Mouse (Mus musculus) Patski (cell line): ENCODE data around the gene Dnajc22. TPM values are rescaled to one million over a fixed set of nuclear protein-coding genes. Genes with fewer than 3 reads are reported as not detected.
"Not testable (repeated sequence)": the region's sequence is repeated elsewhere in the genome, so short reads cannot be mapped to it uniquely, and the experiment has no call there.

Experiments used
- ATAC-seq: fragments of 100-300 bp; one replicate; pipeline ENCODE4 v1.8.0; 2021
- CTCF ChIA-PET: fragments of 350-600 bp; sonication (Branson Sonifier 250); formaldehyde crosslinking; loops from one replicate; lab custom pipeline; 2022; ENCODE audit warnings: inconsistent platforms; lab: Charles Lee
- POLR2A ChIA-PET: fragments of 350-600 bp; sonication (Branson Sonifier 250); formaldehyde crosslinking; loops from one replicate; lab custom pipeline; 2022; ENCODE audit warnings: antibody characterized with exemption, inconsistent platforms; lab: Charles Lee
- DNase-seq: peaks from one replicate; pipeline ENCODE4 v3.0.0-alpha.2; 2011; ENCODE audit warnings: low read depth, low spot score
- H3K27me3 ChIP-seq: fragments of 371-371 bp; one replicate; pipeline ENCODE4 v1.5.1; 2021
- CTCF ChIP-seq: fragments of 100-300 bp; IDR thresholded peaks from one replicate; pipeline ENCODE4 v1.5.1; 2021
- in situ Hi-C: fragments of 300-500 bp; cut with MboI; formaldehyde crosslinking; loops from 3 replicates; pipeline ENCODE4 v1.11.1; 2018; ENCODE audit warnings: low pct_unique_long_range_greater_than_20kb, mixed read lengths
- polyA plus RNA-seq: library from polyadenylated mRNA; unstranded; gene quantifications from one replicate; pipeline ENCODE4 v1.2.3, GENCODE M21; 2021

Gene Dnajc22
- 1.9 TPM for polyA plus RNA-seq

DNA sequence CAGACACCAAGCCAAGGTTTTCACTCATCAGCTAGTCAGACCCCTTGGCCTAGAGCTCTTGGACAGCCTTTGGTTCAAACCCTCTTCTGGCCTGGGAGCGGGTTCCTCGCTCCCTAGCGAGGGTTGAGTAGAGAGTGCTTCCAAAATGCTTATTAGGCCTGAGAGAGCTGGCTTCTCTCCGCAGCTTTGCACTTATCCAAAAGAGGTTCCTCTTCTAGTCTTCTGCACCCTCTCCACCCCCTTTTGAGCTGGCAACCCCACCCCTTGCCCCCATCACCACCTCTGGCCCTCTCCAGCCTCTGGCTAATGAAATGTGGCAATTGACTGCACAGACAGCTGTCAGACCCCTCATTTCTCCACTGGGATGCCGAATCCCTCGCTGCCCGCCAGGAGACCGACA is at the start of gene Dnajc22:
Dnajc22 (plus strand) TSS at position 301 of the 400 bp plus-strand sequence.
- ChIA-PET CTCF (interaction anchor here (1.0 kb wide), 1 partner anchor 92 kb away, joined by 4 read pairs; no protein-coding TSS in a partner anchor), POLR2A (no interaction called here)
- no peak for TF ChIP-seq CTCF
- in situ Hi-C loops, result no loop called here
- H3K27me3 ChIP-seq, result no peaks in the 10 kb centered on the region
- ATAC-seq (no peak), DNase-seq (no peak)

- no peak for DNase-seq
- CTCF ChIA-PET, result interaction anchor here (0.8 to 1.3 kb wide), 2 partner anchors 13 to 20 kb away, joined by 3 to 4 read pairs; no protein-coding TSS in a partner anchor
- no peak for ATAC-seq
- TF ChIP-seq CTCF, result no peak
- in situ Hi-C loops, result loop anchor here (5.0 kb wide), 1 partner anchor 67 kb away; no protein-coding TSS in a partner anchor
- no peaks in the 10 kb centered on the region for H3K27me3 ChIP-seq
- POLR2A ChIA-PET, result no interaction called here
These were observed 48.1 kb upstream of the Dnajc22 start for GRCm38 (mm10) chr15:99044854-99045253.

GRCm38 (mm10) chr15:99045734-99046133 is 47.2 kb upstream of the Dnajc22 start:
- in situ Hi-C loops, result loop anchor here (5.0 kb wide), 1 partner anchor 67 kb away; no protein-coding TSS in a partner anchor
- not testable (repeated sequence) for ATAC-seq, DNase-seq, H3K27me3 ChIP-seq
- ChIA-PET POLR2A (interaction anchor here (0.7 kb wide), 1 partner anchor 21 kb away, joined by 4 read pairs; no protein-coding TSS in a partner anchor), CTCF (interaction anchor here (1.3 kb wide), 1 partner anchor 21 kb away, joined by 4 read pairs; no protein-coding TSS in a partner anchor)

DNA sequence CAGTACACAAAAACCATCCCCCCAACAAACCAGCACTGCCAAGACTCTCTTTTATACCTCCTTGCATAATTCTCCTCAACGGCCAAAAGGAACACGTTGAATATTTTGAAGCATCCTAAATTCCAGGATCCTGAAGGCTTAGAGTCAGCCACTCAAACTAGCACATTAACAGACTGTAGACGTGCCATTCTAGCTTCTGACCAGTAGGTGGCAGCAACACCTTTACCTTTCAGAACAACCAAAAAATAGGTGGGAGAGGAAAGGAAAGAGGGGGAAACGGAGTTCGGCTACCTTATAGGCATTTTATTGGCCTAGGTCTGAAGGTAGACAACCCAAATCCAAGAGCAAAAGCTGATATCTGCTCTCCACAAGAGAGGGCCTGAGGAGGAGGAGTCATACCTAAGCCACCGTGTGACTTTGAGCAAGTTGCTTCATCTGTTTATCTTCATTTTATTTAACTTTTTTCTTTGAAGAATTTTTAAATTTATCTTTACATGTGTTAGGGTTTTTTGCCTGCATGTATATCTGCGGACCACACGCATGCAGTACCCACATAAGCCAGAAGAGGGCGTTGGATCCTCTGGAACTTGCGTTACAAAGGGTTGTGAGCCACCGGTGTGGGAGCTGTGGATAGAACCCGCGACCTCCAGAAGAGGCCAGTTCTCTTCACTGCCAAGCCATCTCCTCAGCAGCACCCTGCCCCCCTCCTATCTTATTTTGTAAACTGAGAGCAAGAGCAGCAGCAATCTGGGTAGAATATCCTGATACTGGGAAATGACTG is 43.3 kb upstream of the Dnajc22 start:
- TF ChIP-seq CTCF, result no peak
- ATAC-seq, result no peak
- no peaks in the 10 kb centered on the region for H3K27me3 ChIP-seq
- no peak for DNase-seq
- POLR2A ChIA-PET, result interaction anchor here (0.6 kb wide), 1 partner anchor 47 kb away, joined by 3 read pairs; no protein-coding TSS in a partner anchor
- CTCF ChIA-PET, result interaction anchor here (0.7 to 4.4 kb wide), 19 partner anchors 9 to 216 kb away, joined by 3 to 26 read pairs (median 5); partner anchors contain the start of gene Troap
- in situ Hi-C loops, result loop anchor here (5.0 kb wide), 1 partner anchor 63 kb away; no protein-coding TSS in a partner anchor

- ChIA-PET CTCF (interaction anchor here (1.4 kb wide), 1 partner anchor 27 kb away, joined by 3 read pairs; no protein-coding TSS in a partner anchor), POLR2A (no interaction called here)
- ATAC-seq (no peak), DNase-seq (no peak)
- TF ChIP-seq CTCF, result no peak
- in situ Hi-C loops, result no loop called here
- H3K27me3 ChIP-seq, result no peaks in the 10 kb centered on the region
These were observed 39.6 kb upstream of the Dnajc22 start for GRCm38 (mm10) chr15:99053373-99053772.

- POLR2A ChIA-PET, result interaction anchor here (0.5 to 0.6 kb wide), 2 partner anchors 14 to 230 kb away, joined by 3 read pairs; no protein-coding TSS in a partner anchor
- CTCF ChIA-PET, result interaction anchor here (1.4 to 1.5 kb wide), 2 partner anchors 31 to 44 kb away, joined by 3 read pairs; no protein-coding TSS in a partner anchor
- H3K27me3 ChIP-seq, result no peaks in the 10 kb centered on the region
- no peak for TF ChIP-seq CTCF
- in situ Hi-C loops, result no loop called here
- ATAC-seq (no peak), DNase-seq (no peak)
These were observed 37.9 kb upstream of the Dnajc22 start, which contains the start of gene Prph for GRCm38 (mm10) chr15:99055040-99055439. Prph (plus strand) TSS chr15:99055174.

GRCm38 (mm10) chr15:99055511-99055961 is 37.4 kb upstream of the Dnajc22 start:
- in situ Hi-C loops, result no loop called here
- no peak for TF ChIP-seq CTCF
- ChIA-PET CTCF (interaction anchor here (1.3 to 1.6 kb wide), 4 partner anchors 29 to 43 kb away, joined by 3 to 7 read pairs (median 4); no protein-coding TSS in a partner anchor), POLR2A (interaction anchor here (0.6 to 1.4 kb wide), 2 partner anchors 19 to 229 kb away, joined by 3 read pairs; partner anchors contain the start of gene Troap)
- H3K27me3 ChIP-seq, result no peaks in the 10 kb centered on the region
- DNase-seq (no peak), ATAC-seq (no peak)

GRCm38 (mm10) chr15:99056332-99056731 is 36.6 kb upstream of the Dnajc22 start:
- POLR2A ChIA-PET, result interaction anchor here (1.4 kb wide), 1 partner anchor 18 kb away, joined by 3 read pairs; the partner anchor contains the start of gene Troap
- H3K27me3 ChIP-seq, result no peaks in the 10 kb centered on the region
- DNase-seq (no peak), ATAC-seq (no peak)
- in situ Hi-C loops, result no loop called here
- TF ChIP-seq CTCF, result no peak
- CTCF ChIA-PET, result interaction anchor here (0.6 to 1.6 kb wide), 5 partner anchors 13 to 57 kb away, joined by 3 to 7 read pairs (median 4); no protein-coding TSS in a partner anchor

DNA sequence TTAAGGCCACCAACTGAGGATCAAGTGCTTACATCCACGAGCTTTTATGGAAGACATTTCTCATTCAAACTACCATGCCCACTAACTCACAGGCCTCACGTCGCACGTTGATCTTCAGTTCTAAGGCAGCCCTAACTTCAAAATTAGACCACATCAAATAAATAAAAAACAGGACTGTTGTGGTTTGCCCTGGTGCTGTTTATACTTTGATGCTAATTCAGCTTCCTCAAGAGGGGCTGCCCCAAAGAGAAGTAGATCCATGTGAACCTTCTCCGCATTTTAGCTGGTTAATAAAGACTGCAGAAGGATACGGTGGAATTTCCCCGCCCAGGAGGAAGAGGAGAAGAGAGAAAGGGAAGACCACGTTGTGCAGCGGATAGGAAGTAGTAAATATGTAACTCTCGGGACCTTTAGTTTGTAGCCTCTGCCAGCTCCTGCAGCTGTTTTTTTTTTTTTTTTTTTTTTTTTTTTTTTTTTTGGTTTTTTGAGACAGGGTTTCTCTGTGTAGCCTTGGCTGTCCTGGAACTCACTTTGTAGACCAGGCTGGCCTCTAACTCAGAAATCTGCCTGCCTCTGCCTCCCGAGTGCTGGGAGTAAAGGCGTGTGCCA is 27.3 kb upstream of the Dnajc22 start:
- no peak for ATAC-seq
- TF ChIP-seq CTCF, result no peak
- ChIA-PET CTCF (interaction anchor here (1.1 kb wide), 1 partner anchor 17 kb away, joined by 3 read pairs; no protein-coding TSS in a partner anchor), POLR2A (no interaction called here)
- DNase-seq, result no peak
- in situ Hi-C loops, result no loop called here
- H3K27me3 ChIP-seq, result peaks cover 3% of the 10 kb centered on the region

GRCm38 (mm10) chr15:99071988-99072387 is 21.0 kb upstream of the Dnajc22 start:
- no peak for TF ChIP-seq CTCF
- DNase-seq (no peak), ATAC-seq (no peak)
- H3K27me3 ChIP-seq, result no peaks in the 10 kb centered on the region
- ChIA-PET POLR2A (no interaction called here), CTCF (interaction anchor here (1.2 kb wide), 1 partner anchor 14 kb away, joined by 3 read pairs; no protein-coding TSS in a partner anchor)
- in situ Hi-C loops, result no loop called here
